In genomic region chr8:10690659-10691058, GRCm38 (mm10) we compare ENCODE assay signal across 17 mouse cellular contexts.
"Had no signal": no experiment of that assay in that cellular context is flagged by ENCODE, and none has a peak within 500 bp of the region (broad histone marks: within the 10 kb centered on the region; RNA-seq: fewer than 3 reads in every experiment).

No protein-coding gene starts in this region.

- H3K27me3 ChIP-seq: intestine, embryonic 15.5 days; liver, embryonic 13.5 days; midbrain, embryonic 12.5 days; midbrain, embryonic 15.5 days; neural tube, embryonic 12.5 days; neural tube, embryonic 15.5 days had no signal

- H3K36me3 ChIP-seq: intestine, embryonic 15.5 days; liver, embryonic 13.5 days; midbrain, embryonic 12.5 days; midbrain, embryonic 15.5 days; neural tube, embryonic 12.5 days; neural tube, embryonic 15.5 days had no signal

- H3K9me3 ChIP-seq: intestine, embryonic 15.5 days; liver, embryonic 13.5 days; midbrain, embryonic 12.5 days; midbrain, embryonic 15.5 days; neural tube, embryonic 12.5 days; neural tube, embryonic 15.5 days had no signal

- H3K4me3 ChIP-seq: intestine, embryonic 15.5 days; left cerebral cortex, adult 2 months; liver, embryonic 13.5 days; midbrain, embryonic 12.5 days; midbrain, embryonic 15.5 days; neural tube, embryonic 12.5 days; neural tube, embryonic 15.5 days had no signal

- H3K27ac ChIP-seq: intestine, embryonic 15.5 days; left cerebral cortex, adult 2 months; liver, embryonic 13.5 days; macrophage; midbrain, embryonic 12.5 days; midbrain, embryonic 15.5 days; neural tube, embryonic 12.5 days; neural tube, embryonic 15.5 days; stomach, postnatal 0 days had no signal

- H3K9ac ChIP-seq: intestine, embryonic 15.5 days; liver, embryonic 13.5 days; midbrain, embryonic 12.5 days; midbrain, embryonic 15.5 days; neural tube, embryonic 12.5 days; neural tube, embryonic 15.5 days had no signal

- DNase-seq: kidney, postnatal 25 days; layer of hippocampus, postnatal 36 days; liver, embryonic 13.5 days; right cerebral cortex, adult 18-20 months; right cerebral cortex, postnatal 14 days; right cerebral cortex, postnatal 4 days; thymus, adult 2 months; thymus, postnatal 14 days; thymus, postnatal 4 days had no signal

- ATAC-seq: intestine, embryonic 15.5 days; midbrain, embryonic 15.5 days had no signal

- H3K4me2 ChIP-seq: intestine, embryonic 15.5 days; liver, embryonic 13.5 days; midbrain, embryonic 12.5 days; midbrain, embryonic 15.5 days; neural tube, embryonic 12.5 days; neural tube, embryonic 15.5 days had no signal

- H3K4me1 ChIP-seq: liver, embryonic 13.5 days; midbrain, embryonic 15.5 days had no signal
